Mouse (Mus musculus) heart, embryonic 14.5 days (tissue): ENCODE results near the gene Prkag2. TPM values are rescaled to one million over a fixed set of nuclear protein-coding genes. Genes with fewer than 3 reads are reported as not detected.

Experiments
- ATAC-seq: fragments of 200-750 bp; cut with Nextera tagmentation; 2 replicates; pipeline ENCODE4 v1.8.0; 2017; ENCODE audit warnings: low read depth, moderate TSS enrichment; ENCODE audit not compliant: insufficient number of reproducible peaks, insufficient read depth, low FRiP score
- H3K27ac ChIP-seq, 2 experiments: fragments of 200-500 bp in 1 of 2; fragments of 300-500 bp in 1 of 2; sonication (generic) in 1 of 2; replicated peaks in 1 of 2; 2 replicates each; pipeline ENCODE4 v1.5.1; 2012 to 2014; ENCODE audit warnings: low read depth in 2 of 2, low read length in 2 of 2, control low read depth in 1 of 2, mild to moderate bottlenecking in 1 of 2, mixed read lengths in 1 of 2; ENCODE audit not compliant: control insufficient read depth in 1 of 2, insufficient read depth in 1 of 2
- H3K27me3 ChIP-seq: fragments of 300-500 bp; sonication (generic); 2 replicates; pipeline ENCODE4 v1.6.1; 2014; ENCODE audit warnings: mild to moderate bottlenecking, low read length, control low read depth; ENCODE audit not compliant: control insufficient read depth, insufficient read depth
- H3K36me3 ChIP-seq: fragments of 300-500 bp; sonication (generic); 2 replicates; pipeline ENCODE4 v1.6.1; 2014; ENCODE audit warnings: mild to moderate bottlenecking, control low read depth, low read length, mixed read lengths; ENCODE audit not compliant: control insufficient read depth, insufficient read depth
- H3K4me1 ChIP-seq, 2 experiments: fragments of 200-500 bp in 1 of 2; fragments of 300-500 bp in 1 of 2; sonication (generic) in 1 of 2; 2 replicates each; pipeline ENCODE4 v1.6.1; 2012 to 2014; ENCODE audit warnings: low read length in 2 of 2, control low read depth in 1 of 2, mixed read lengths in 1 of 2; ENCODE audit not compliant: control insufficient read depth in 2 of 2, insufficient read depth in 2 of 2
- H3K4me2 ChIP-seq: fragments of 300-500 bp; sonication (generic); 2 replicates; pipeline ENCODE4 v1.6.1; 2014; ENCODE audit warnings: mild to moderate bottlenecking, low read length
- H3K4me3 ChIP-seq, 2 experiments: fragments of 200-500 bp in 1 of 2; fragments of 300-500 bp in 1 of 2; sonication (generic) in 1 of 2; 2 replicates each; pipeline ENCODE4 v1.5.1; 2012 to 2014; ENCODE audit warnings: low read length in 2 of 2, mild to moderate bottlenecking in 2 of 2, control low read depth in 1 of 2, low read depth in 1 of 2, moderate library complexity in 1 of 2; ENCODE audit not compliant: control insufficient read depth in 1 of 2, insufficient read depth in 1 of 2
- H3K9ac ChIP-seq: fragments of 300-500 bp; sonication (generic); 2 replicates; pipeline ENCODE4 v1.6.1; 2014; ENCODE audit warnings: mild to moderate bottlenecking, low read length
- H3K9me3 ChIP-seq: fragments of 300-500 bp; sonication (generic); 2 replicates; pipeline ENCODE4 v1.6.1; 2016; ENCODE audit warnings: low read length, control low read depth; ENCODE audit not compliant: control insufficient read depth
- WGBS: fragments of 180-500 bp; shearing (Covaris S2); extraction: QIAGEN DNeasy Blood & Tissue Kit; methylation state at CpG from one replicate; pipeline ENCODE4 v1.1.7; 2014; 5-methylcytosine and 5-hydroxymethylcytosine counted together
- polyA plus RNA-seq: library from polyadenylated mRNA; unstranded; fragments of >200 nt; fragmentation: Nextera tagmentation; extraction: Ambion mirVana; gene quantifications from 2 replicates; pipeline ENCODE4 v1.2.1, GENCODE M21; 2014

Gene Prkag2
- polyA plus RNA-seq, 1 experiment from 2014 or later: 120 TPM

DNA sequence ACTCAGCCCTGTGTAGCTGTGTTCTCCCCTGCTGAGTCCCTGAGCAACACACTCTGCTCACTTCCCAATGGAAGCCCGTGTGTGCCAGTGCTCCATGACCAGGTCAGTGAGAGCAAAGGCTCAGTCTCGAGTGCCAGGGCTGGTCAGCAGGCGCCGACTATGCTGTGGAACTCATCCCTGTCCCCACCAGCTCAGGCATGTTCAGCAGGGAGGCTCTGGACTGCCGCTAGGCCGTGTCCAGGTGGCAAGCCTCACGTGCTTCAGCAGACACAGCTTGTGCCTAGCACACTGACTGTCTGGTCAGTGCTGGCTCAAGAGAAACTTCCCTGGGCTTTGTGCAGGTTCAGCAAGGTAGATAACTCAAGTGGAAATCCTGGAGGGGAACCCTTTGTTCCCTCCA is 143.6 kb downstream of the Prkag2 start:
- no peaks in the 10 kb centered on the region for H3K9me3 ChIP-seq
- H3K9ac ChIP-seq: no peak overlapping the region
- no peak overlapping the region for H3K4me3 ChIP-seq
- peaks cover 9 to 20% of the 10 kb centered on the region in 2 experiments; a peak in 3 of 4 replicates for H3K4me1 ChIP-seq
- no peak overlapping the region for H3K4me2 ChIP-seq
- H3K36me3 ChIP-seq: no peaks in the 10 kb centered on the region
- 92% methylated on average over 7 of the region's 7 CpGs for WGBS
- ATAC-seq: no peak
- H3K27me3 ChIP-seq: no peaks in the 10 kb centered on the region
- H3K27ac ChIP-seq: no peak overlapping the region

DNA sequence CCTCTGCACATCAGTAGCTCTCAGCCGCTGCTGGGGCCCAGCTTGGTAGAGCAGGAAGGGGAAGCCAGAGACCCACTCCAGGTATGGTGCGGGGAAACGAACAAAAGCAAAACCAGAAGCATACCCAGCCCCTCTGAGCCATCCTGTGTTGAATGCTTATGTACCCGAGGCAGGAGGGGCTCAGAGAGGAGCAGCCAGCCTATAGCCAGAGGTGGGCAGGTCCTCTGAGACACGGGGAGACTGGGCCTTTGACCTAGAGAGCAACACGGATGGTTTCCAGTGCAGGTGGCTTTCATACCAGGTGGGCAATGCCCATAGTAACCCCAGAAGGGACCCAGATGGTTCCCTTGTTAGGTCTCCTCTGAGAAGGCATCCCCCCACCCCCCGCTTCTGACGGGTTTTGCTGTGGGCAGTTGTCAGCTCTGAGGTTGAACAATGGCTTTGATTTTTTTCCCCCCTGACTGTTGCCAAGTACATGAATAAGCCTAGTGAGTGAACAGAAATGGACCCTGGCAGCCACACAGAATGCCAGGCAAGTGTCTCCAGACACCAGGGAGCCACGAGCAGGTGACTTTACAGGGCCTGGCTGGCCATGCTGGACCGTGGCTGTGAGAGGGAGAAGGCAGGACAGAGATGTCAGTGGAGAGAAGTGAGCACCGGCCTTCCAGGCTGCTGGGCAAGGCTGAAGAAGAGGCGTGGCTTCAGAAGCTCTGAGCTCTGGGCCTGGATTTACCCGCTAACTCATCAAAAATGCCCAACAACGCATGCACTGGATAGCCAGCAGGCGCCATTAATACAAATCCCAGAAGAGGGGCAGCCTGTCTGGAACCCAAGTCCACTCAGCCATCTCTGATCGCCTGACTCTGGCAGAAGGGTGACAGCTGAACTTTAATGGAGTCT is 147.3 kb downstream of the Prkag2 start:
- H3K4me3 ChIP-seq: no peak overlapping the region
- no peaks in the 10 kb centered on the region for H3K9me3 ChIP-seq
- no peak overlapping the region for H3K4me2 ChIP-seq
- no peak overlapping the region for H3K9ac ChIP-seq
- no peaks in the 10 kb centered on the region for H3K36me3 ChIP-seq
- 65% methylated on average over 16 of the region's 16 CpGs for WGBS
- ATAC-seq: no peak
- H3K4me1 ChIP-seq: peaks cover 9 to 13% of the 10 kb centered on the region in 2 experiments; a peak in 3 of 4 replicates
- H3K27ac ChIP-seq: no peak overlapping the region
- no peaks in the 10 kb centered on the region for H3K27me3 ChIP-seq

DNA sequence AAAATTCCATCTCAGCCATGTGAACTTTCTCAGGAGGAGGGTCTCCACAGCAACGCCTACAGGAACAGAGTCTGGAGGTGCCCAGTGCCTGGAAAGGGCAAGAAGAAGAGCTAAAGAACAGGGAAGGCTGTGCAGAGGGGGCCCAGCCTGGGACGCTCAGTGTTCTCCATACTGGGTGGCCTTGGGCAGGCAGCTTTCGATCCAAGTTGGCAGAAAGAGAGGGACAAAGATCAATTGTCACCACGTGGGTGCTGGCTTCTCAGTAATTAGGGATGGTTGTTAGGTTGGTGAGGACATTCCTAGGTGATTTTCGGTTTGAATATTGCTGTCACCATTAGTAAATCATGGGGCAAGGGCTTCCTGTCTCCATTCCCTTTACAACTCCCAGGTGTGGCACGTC is 148.2 kb downstream of the Prkag2 start:
- H3K4me2 ChIP-seq: no peak overlapping the region
- H3K4me3 ChIP-seq: no peak overlapping the region
- H3K9ac ChIP-seq: no peak overlapping the region
- no peaks in the 10 kb centered on the region for H3K9me3 ChIP-seq
- 81% methylated on average over 6 of the region's 6 CpGs for WGBS
- no peaks in the 10 kb centered on the region for H3K27me3 ChIP-seq
- ATAC-seq: no peak
- H3K27ac ChIP-seq: no peak overlapping the region
- H3K36me3 ChIP-seq: no peaks in the 10 kb centered on the region
- H3K4me1 ChIP-seq: peaks cover 9 to 13% of the 10 kb centered on the region in 2 experiments; a peak in 3 of 4 replicates

DNA sequence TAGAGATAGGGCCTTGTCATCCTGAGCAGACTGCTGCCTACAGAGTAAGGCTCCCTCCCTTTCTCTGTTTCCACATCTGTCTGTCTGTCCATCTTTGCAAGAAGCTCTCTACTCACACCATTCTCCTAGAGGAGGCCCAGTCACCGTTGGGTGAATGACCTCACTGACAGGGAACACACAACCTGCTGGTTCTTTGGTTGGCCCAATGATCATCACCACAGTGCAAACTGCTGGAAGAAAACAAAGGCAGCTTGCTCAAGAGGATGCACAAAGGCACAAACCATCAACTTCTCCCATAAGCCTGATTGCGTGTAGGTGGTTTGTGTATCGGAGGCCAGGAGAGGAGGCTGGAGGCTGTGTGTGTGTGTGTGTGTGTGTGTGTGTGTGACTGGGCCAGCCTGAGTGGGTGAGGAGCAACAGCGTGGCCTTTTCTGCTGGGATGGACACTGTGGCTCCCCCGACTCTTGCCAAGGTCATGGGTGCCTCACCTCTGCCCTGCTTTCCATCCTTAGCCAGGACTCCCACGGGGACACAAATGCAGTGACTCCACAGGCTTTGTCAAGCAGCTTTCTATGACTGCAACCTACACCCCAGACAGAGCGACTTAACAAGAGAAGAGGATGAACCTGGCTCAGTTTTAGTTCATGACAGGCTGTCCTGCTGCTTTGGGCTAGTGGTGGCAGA is 149.4 kb downstream of the Prkag2 start:
- Histone ChIP-seq H3K4me2 (no peak overlapping the region), H3K27me3 (no peaks in the 10 kb centered on the region), H3K36me3 (peaks cover 4% of the 10 kb centered on the region; the same call in 1 of the 2 replicates), H3K27ac (no peak overlapping the region), H3K9me3 (no peaks in the 10 kb centered on the region), H3K4me3 (no peak overlapping the region), H3K9ac (no peak overlapping the region), H3K4me1 (peaks cover 9 to 13% of the 10 kb centered on the region in 2 experiments; a peak in 3 of 4 replicates)
- WGBS: 82% methylated on average over 7 of the region's 7 CpGs
- ATAC-seq: no peak

DNA sequence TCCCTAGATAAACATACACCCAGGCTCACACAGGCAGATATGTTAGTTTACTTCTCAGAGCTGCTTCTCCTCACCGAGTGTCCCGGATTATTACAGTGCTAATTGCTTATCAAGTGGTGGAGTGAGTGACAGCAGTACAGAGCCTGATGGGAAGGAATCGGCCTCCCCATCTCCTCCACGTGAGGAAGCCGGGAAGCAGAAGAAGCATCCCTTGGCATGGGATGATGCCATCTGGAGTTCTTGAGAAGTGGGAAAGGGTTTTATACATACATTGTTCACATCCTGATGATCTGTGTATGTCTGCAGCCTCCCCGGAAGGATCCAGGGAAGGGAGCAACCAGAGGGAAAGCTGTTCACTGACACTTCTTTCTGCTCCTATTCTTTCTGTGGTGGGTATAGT is 150.4 kb downstream of the Prkag2 start:
- Histone ChIP-seq H3K4me2 (no peak overlapping the region), H3K9ac (no peak overlapping the region), H3K4me1 (peaks cover 9 to 13% of the 10 kb centered on the region in 2 experiments; a peak in 3 of 4 replicates), H3K4me3 (no peak overlapping the region), H3K27me3 (no peaks in the 10 kb centered on the region), H3K36me3 (peaks cover 4% of the 10 kb centered on the region; the same call in 1 of the 2 replicates), H3K27ac (no peak overlapping the region), H3K9me3 (no peaks in the 10 kb centered on the region)
- no peak for ATAC-seq
- 76% methylated on average over 6 of the region's 6 CpGs for WGBS

DNA sequence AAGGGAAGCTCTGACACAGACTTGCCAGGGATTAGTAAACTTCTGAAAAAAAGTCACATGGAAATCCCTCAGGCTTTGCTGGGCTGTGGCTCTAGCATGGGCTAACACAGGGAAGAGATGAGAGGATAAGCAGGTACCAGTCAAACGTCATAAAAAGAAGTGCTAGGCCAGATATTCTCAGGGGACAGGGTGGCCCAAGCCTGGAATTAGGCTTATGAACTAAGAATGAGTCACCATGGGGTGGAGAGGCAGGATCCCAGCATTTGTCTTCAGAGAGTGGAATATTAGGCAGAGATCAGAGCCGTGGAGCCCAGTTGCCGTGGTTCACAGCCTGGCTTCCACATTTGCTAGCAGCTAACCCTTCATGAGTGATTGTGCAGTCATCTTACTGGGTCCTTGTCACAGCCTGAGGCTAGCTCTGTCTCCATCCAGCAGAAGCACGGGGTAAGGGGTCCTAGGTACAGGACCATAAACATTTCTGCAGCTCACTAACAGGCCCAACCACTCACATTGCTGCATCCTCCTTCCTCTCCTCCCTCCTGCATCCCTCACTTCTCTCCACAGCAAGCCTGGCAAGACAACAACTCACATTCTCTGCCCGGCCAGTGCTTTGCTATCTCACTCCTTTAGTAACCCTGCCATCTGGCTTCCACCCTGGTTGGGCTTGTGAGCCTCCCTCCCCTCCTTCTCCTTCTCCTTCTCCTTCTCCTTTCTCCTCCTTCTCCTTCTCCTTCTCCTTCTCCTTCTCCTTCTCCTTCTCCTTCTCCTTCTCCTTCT is 162.2 kb downstream of the Prkag2 start:
- Histone ChIP-seq H3K9me3 (peaks cover 7% of the 10 kb centered on the region), H3K4me2 (no peak overlapping the region), H3K27ac (no peak overlapping the region), H3K9ac (no peak overlapping the region), H3K4me3 (no peak overlapping the region), H3K4me1 (peaks cover 6 to 22% of the 10 kb centered on the region in 2 experiments), H3K36me3 (no peaks in the 10 kb centered on the region), H3K27me3 (no peaks in the 10 kb centered on the region)
- ATAC-seq: no peak
- 59% methylated on average over 5 of the region's 5 CpGs for WGBS

DNA sequence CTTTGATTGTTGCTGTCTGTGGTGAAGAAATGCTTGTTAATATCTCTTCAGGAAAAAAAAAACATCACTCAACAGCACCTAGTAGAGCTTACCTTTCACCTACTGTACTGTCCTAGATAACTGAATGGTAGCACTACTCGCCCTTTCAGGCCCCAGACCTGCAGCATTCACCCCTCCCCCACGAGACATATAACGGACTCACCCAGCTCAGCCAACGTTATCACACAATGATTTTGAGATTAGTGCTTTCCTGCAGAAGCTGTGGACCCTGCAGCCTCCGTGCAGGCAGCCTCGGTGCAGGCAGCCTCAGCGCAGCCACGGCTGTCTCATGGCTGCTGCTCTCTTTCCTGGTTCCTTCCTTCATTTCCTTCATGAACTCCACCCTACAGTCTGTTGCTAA is 164.0 kb downstream of the Prkag2 start:
- Histone ChIP-seq H3K9me3 (peaks cover 7% of the 10 kb centered on the region), H3K36me3 (no peaks in the 10 kb centered on the region), H3K4me2 (no peak overlapping the region), H3K4me1 (peaks cover 6 to 19% of the 10 kb centered on the region in 2 experiments), H3K27me3 (no peaks in the 10 kb centered on the region), H3K9ac (no peak overlapping the region), H3K4me3 (no peak overlapping the region), H3K27ac (no peak overlapping the region)
- ATAC-seq: no peak
- 46% methylated on average over 8 of the region's 8 CpGs for WGBS
